Mouse (Mus musculus) adrenal gland, postnatal 36 days (tissue): ENCODE data around the gene Cyfip1. TPM values are rescaled to one million over a fixed set of nuclear protein-coding genes. Genes with fewer than 3 reads are reported as not detected.
A peak's percentile ranks its signal among the peaks of the same experiment; 100 is the strongest.

Source experiments
- DNase-seq, 2 experiments: peaks; one replicate each; pipeline ENCODE4 v3.0.0; 2021; ENCODE audit warnings: mixed read lengths in 1 of 2
- total RNA-seq, 2 experiments: library from RNA; stranded (reverse); gene quantifications; 2 replicates each; pipeline ENCODE4 v1.2.3; 2021

Cyfip1 gene
- total RNA-seq, 2 experiments from 2014 or later, result 72.0 to 92.1 TPM

DNA sequence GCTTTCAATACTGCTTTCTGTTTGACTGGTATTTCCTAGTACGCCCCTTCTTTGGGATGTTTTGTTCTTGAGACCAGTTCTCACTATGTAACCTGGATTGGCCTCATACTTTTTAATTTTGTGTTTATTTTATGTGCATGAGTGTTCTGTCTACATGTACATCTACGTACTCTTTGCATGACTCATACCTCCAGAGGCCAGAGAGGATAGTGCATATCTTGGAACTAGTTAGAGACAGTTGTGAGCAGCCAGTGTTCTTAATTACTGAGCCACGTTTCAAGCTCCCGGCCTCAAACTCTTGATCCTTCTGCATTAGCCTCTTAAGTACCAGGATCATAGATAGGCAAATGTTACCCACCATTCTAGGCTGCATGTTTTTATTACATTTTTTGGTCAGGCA is 96.8 kb downstream of the Cyfip1 start:
- no peak for DNase-seq

DNA sequence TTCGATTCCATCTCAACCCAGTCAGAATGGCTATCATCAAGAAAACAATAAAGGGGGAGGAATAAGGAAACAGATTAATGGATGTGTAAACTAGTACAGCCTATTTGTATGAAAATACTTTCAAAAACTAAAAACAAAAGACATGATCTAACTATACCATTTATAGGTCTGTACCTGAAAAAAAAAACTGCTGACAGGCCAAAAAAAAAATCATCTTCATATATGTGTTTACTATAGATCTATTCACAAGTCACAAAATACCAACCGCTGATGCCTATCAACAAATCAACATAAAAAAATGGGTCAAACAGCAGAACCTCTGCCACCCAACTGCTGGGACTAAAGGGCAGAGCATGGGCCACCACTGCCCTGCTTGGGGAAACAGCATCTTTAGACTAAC is 114.5 kb downstream of the Cyfip1 start:
- no peak for DNase-seq

DNA sequence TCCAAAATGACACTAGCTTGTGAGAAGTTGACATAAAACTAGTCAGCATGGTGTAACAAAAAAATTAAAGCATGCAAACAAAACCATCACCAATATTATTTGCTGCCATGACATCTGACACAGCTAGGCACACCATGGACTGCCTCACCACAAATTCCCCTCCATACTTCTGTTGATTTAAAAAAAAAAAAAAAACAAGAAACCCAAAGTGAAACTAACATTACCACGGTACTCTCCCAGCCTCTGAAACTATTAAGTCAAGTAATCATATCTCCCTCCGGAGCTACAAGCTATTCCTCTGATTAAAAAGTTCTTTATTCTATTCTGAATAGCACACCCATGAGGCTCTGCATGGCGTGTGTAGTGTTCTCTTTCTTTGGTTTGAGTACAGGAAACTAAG is 115.6 kb downstream of the Cyfip1 start:
- no peak for DNase-seq

DNA sequence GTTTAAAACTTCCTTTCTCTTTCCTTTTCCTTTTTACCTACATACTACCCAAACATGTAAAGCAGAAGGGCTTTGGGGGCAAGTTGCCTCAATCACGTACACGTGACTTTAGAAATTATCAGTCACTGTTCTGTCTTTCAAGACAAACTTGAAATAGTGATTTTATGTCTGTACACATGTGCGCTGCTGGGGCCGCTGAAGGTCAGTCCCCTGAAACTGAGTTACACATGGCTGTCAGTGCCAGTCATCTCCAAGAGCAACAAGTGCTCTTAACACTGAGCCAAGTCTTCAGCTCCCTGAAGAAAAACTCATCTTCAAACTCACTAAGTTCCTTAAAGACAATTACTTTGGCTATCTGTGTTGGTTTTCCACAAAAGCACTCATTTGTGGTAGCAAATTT is 116.4 kb downstream of the Cyfip1 start:
- DNase-seq, result peak; percentile 22 to 27

DNA sequence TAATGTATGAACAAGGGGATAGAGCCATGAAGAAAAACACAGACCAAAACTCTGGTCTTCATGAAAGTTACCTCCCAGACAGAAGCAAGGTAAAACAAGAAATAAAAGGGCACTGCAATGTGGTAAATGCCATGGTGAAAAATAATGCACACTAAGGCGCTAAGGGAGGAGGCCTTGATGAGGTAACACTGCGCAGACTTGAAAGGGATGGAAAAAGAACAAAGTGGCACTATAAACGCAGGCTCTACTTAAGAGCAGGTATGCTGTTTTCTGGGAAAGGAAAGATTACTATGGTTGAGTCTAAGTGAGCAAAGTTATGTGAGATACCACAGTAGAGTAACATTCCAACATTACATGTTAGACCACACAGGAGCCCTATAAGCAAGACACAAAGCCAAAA is 118.3 kb downstream of the Cyfip1 start:
- no peak for DNase-seq

DNA sequence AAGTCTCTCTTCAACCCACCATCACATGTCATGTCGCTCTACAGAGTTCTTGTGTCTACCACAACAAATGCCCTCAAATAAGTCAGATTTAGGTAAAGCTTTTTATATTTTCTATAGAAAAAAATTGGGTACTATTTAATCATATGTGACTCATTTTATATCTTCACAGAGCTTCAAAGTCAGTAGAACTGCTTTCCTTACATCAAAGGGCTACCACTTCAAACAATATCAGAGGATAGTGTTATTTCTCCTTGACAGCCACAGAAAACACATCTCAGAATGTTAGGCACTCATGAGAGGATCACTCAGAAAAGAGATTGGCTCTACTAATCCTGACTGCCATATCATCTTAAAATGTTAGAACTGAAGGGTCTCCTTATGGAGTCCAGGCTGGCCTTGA is 119.0 kb downstream of the Cyfip1 start:
- no peak for DNase-seq

DNA sequence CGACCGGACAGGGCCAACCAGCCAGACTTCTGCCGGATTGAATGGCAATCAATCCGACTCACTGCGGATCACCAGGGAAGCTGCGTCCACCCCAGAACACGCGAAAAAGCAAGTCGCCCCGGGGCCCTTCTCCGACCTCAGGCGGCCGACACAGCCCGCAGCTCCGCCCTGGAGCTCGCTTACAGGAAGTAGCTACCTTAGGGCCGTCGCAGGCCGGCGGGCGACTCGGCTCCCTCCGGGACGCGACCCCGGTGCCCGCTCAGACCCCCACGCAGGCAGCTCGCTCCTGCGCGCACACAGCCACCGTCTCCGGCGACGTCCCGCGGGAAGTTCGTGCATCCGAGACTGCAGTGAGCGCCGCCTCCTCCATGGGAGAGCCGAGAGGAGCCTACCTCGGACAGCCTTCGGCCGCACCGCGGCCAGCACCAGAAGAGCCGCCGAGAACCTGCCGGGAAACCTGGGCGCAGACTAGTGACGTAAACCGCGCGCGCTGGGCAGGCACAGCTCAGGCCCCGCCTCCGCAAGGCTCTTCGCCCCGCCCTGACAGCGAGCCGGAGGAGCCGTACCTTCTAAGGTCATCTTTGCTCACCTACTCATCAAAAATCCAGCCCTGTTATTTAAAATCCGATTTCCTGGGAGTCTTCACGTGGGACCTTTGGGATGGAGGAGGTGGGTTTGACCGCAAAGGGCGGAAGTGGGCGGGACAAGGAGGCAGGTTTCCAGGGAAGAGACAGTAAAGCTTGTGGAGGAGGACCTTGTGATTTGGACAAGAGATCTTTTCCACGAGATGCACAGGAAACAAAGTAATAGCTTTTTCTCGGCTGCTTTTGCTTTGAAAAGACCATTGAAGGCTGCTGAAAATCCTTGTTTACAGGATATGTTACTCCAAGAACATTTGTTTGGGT is 120.7 kb downstream of the Cyfip1 start, which contains the start of gene Nipa2:
Gene Nipa2, minus strand, starts transcription at position 473 of the 905 bp plus-strand sequence.
- peak; percentile 96 for DNase-seq

DNA sequence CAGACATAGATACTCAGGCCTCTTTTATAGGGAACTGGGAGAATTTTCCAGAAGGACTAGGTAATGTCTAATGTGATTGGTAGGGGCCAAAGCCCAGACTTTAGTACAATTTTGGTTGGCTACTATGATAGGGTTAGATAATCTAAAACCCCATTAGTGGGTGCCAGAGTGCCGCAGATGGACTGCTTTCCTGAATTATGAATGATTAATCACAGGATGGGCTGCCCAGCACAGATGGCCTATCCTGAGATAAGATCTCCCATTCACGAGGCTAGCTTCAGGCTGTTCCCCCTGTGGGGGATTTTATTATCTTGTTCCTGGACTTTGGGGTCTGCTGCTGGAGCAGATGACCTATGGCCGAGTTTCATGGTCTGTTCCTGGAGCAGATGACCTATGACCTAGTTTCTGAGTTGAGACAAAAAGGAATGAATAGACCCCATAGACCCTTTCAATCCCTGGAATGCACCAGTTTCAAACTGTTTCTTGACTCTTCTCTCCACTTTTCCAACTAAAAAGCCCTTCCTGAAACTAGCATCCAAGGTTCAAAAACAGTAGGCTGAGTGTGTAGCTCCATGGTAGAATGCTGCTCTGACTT is 125.4 kb downstream of the Cyfip1 start:
- no peak for DNase-seq

DNA sequence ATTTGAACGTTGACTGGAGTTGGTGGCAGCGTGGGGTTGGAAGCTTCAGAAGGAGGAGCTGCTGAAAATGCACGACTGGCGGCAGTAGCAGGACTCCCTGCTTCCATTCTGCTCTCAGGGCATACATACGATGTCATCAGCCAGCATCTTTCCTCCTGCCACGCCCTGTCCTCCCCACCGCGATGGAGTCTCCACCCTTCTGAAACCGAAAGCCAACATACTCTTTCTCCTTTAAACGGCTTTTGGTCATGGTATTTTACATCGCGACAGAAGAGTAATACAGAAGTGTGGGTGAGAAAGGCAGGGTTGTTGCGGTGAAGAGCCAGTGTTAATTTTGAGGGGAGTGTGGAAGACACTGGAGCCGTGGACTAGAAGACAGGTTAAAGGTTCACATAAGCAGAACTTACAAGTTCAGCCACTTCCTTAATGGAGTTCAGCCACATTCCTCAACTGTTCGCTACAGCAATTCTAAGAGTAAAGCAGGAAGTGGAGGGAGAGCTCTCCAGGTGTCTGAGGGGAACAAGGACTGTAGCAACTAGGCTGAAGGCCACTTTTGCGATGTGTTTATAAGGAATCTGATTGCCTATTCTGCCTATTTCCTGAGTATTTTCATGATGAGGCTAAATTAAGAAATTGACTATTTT is 126.8 kb downstream of the Cyfip1 start:
- peak in 1 of 2 experiments; percentile 6 for DNase-seq

DNA sequence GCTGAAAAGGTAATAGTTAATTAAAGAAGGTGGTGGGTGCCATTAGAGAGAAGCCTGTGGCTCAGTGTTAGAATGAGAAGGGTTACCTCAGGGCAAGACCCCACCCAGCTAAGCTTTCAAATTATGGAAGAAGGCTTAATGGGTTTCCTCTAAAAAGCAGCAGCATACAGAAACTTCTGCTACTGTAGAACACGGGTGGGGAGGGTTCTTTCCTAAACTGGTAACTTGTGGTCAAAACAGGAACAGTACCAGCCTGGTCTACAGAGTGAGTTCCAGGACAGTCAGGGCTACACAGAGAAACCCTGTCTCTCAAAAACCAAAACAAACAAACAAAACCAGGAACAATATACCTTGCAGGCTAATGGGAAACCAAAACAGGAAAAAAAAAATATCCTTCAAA is 127.9 kb downstream of the Cyfip1 start:
- DNase-seq, result no peak

DNA sequence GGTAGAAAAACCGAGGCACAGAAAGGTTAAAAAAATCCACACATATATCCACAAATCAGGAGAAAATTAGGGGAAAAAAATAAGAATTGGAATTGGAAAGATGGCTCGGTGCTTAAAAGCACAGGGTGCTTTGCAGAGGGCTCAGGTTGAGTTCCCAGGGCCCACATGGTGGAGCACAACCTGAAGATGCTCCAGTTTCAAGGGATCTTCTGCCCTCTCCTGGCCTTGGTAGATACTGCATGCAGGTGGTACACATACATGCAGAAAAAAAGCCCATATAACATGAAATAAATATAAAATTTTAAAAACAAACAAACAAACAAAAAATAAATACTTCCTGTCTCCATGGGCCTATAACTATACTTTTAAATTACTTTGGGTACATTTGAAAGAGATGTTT is 132.9 kb downstream of the Cyfip1 start:
- no peak for DNase-seq

DNA sequence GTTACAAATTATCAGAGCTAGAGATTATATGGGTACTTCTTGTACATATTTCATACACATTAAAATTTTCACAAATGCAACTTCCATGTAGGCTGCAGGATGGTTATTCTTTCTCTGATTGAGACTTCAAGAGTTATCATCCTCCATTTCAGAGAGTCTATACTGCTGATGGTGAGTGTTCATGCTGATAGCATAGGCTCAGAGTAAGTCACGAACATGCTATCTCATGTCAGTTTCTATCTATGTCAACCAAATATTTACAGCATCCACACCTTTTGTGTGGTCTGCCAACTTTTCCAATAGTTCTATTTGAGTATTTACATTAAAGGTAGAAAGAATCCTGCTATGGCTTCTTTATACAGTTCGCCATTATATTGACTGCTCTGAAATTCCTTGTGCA is 140.0 kb downstream of the Cyfip1 start:
- no peak for DNase-seq

Other genes with a start within 250 kb of the Cyfip1 start
- gene Siglech, start 73.6 kb upstream of the Cyfip1 start, total RNA-seq, result under 1 TPM in 1 of 2 experiments, not detected in 1; 0.26 TPM
- 10 to 100 TPM; 15.3 to 18.4 TPM for gene Tubgcp5, start 47.6 kb upstream of the Cyfip1 start, total RNA-seq
- 10 to 100 TPM; 51.6 to 57.7 TPM for gene Nipa2, start 120.7 kb downstream of the Cyfip1 start, total RNA-seq
- gene Nipa1, start 178.2 kb downstream of the Cyfip1 start, total RNA-seq, result 1 to 10 TPM; 6.2 to 8.4 TPM
- 10 to 100 TPM; 64.1 to 82.4 TPM for gene Herc2, start 208.5 kb downstream of the Cyfip1 start, total RNA-seq